Mouse (Mus musculus): ENCODE measurements around the gene Ss18l1. TPM values are rescaled to one million over a fixed set of nuclear protein-coding genes. Genes with fewer than 3 reads are reported as not detected.
A peak's percentile ranks its signal among the peaks of the same experiment; 100 is the strongest.

The Ss18l1 gene
- polyA plus RNA-seq, 1 experiment, result 0.07 TPM

- Histone ChIP-seq H3K4me1 (ENCODE audit: control insufficient read depth) (peaks cover 12% of the 10 kb centered on the region), H3K4me3 (replicated peaks) (no peak overlapping the region), H3K36me3 (ENCODE audit: control insufficient read depth) (peaks cover 3% of the 10 kb centered on the region; the same call in 1 of the 2 replicates), H3K9me3 (ENCODE audit: control insufficient read depth, low read length) (no peaks in the 10 kb centered on the region), H3K27me3 (ENCODE audit: control insufficient read depth) (peaks cover 16% of the 10 kb centered on the region)
- TF ChIP-seq GATA1 (IDR thresholded peaks at IDR 0.05; ENCODE audit: low read length), result no peak
These were observed 5.8 kb downstream of the Ss18l1 start for GRCm38 (mm10) chr2:180047980-180048635.

- H3K36me3 ChIP-seq (ENCODE audit: control insufficient read depth), result peaks cover 19% of the 10 kb centered on the region
- H3K27me3 ChIP-seq (ENCODE audit: control insufficient read depth), result no peaks in the 10 kb centered on the region
- TF ChIP-seq TAL1 (IDR thresholded peaks at IDR 0.05; ENCODE audit: low read length) (no peak), GATA1 (IDR thresholded peaks at IDR 0.05; ENCODE audit: low read length) (no peak)
- no peak overlapping the region for H3K4me3 ChIP-seq (replicated peaks)
- H3K4me1 ChIP-seq (ENCODE audit: control insufficient read depth), result no peaks in the 10 kb centered on the region; the same call in 1 of the 2 replicates
- no peaks in the 10 kb centered on the region for H3K9me3 ChIP-seq (ENCODE audit: control insufficient read depth, low read length)
These were observed 8.7 kb downstream of the Ss18l1 start for GRCm38 (mm10) chr2:180050986-180051385.

- Histone ChIP-seq H3K27me3 (ENCODE audit: control insufficient read depth) (no peaks in the 10 kb centered on the region), H3K36me3 (ENCODE audit: control insufficient read depth) (peaks cover 25% of the 10 kb centered on the region), H3K4me1 (ENCODE audit: control insufficient read depth) (no peaks in the 10 kb centered on the region; the same call in 1 of the 2 replicates), H3K4me3 (replicated peaks) (no peak overlapping the region), H3K9me3 (ENCODE audit: control insufficient read depth, low read length) (no peaks in the 10 kb centered on the region)
- TF ChIP-seq TAL1 (IDR thresholded peaks at IDR 0.05; ENCODE audit: low read length) (no peak), GATA1 (IDR thresholded peaks at IDR 0.05; ENCODE audit: low read length) (no peak)
These were observed 9.9 kb downstream of the Ss18l1 start for GRCm38 (mm10) chr2:180051986-180052733.

GRCm38 (mm10) chr2:180053001-180053400, 10.7 kb downstream of the Ss18l1 start:
- Histone ChIP-seq H3K4me3 (replicated peaks) (no peak overlapping the region), H3K27me3 (ENCODE audit: control insufficient read depth) (no peaks in the 10 kb centered on the region), H3K4me1 (ENCODE audit: control insufficient read depth) (no peaks in the 10 kb centered on the region; the same call in 1 of the 2 replicates), H3K9me3 (ENCODE audit: control insufficient read depth, low read length) (no peaks in the 10 kb centered on the region), H3K36me3 (ENCODE audit: control insufficient read depth) (peaks cover 32% of the 10 kb centered on the region)
- TF ChIP-seq TAL1 (IDR thresholded peaks at IDR 0.05; ENCODE audit: low read length) (no peak), GATA1 (IDR thresholded peaks at IDR 0.05; ENCODE audit: low read length) (no peak)

GRCm38 (mm10) chr2:180063338-180064131, 21.2 kb downstream of the Ss18l1 start:
- Histone ChIP-seq H3K27me3 (ENCODE audit: control insufficient read depth) (no peaks in the 10 kb centered on the region), H3K9me3 (ENCODE audit: control insufficient read depth, low read length) (no peaks in the 10 kb centered on the region), H3K36me3 (ENCODE audit: control insufficient read depth) (peaks cover 31% of the 10 kb centered on the region), H3K4me1 (ENCODE audit: control insufficient read depth) (no peaks in the 10 kb centered on the region; the same call in 1 of the 2 replicates), H3K4me3 (replicated peaks) (no peak overlapping the region)
- TF ChIP-seq GATA1 (IDR thresholded peaks at IDR 0.05; ENCODE audit: low read length) (no peak), TAL1 (IDR thresholded peaks at IDR 0.05; ENCODE audit: low read length) (no peak)

- no peaks in the 10 kb centered on the region for H3K27me3 ChIP-seq (ENCODE audit: control insufficient read depth)
- H3K4me3 ChIP-seq (replicated peaks), result peak overlapping the region; percentile 72
- no peaks in the 10 kb centered on the region for H3K9me3 ChIP-seq (ENCODE audit: control insufficient read depth, low read length)
- H3K4me1 ChIP-seq (ENCODE audit: control insufficient read depth), result peaks cover 24% of the 10 kb centered on the region
- H3K36me3 ChIP-seq (ENCODE audit: control insufficient read depth), result peaks cover 16% of the 10 kb centered on the region
- no peak for TF ChIP-seq TAL1 (IDR thresholded peaks at IDR 0.05; ENCODE audit: low read length)
- no peak for TF ChIP-seq GATA1 (IDR thresholded peaks at IDR 0.05; ENCODE audit: low read length)
These were observed 27.6 kb downstream of the Ss18l1 start for GRCm38 (mm10) chr2:180069770-180070480.

GRCm38 (mm10) chr2:180070481-180071453, 28.5 kb downstream of the Ss18l1 start, which contains the start of gene Mtg2:
Gene Mtg2 (plus strand): TSS chr2:180070588.
- Histone ChIP-seq H3K36me3 (ENCODE audit: control insufficient read depth) (peaks cover 16% of the 10 kb centered on the region), H3K27me3 (ENCODE audit: control insufficient read depth) (no peaks in the 10 kb centered on the region), H3K4me1 (ENCODE audit: control insufficient read depth) (peaks cover 24% of the 10 kb centered on the region), H3K4me3 (replicated peaks) (peak within 1 kb of the TSS; percentile 72), H3K9me3 (ENCODE audit: control insufficient read depth, low read length) (no peaks in the 10 kb centered on the region)
- no peak for TF ChIP-seq TAL1 (IDR thresholded peaks at IDR 0.05; ENCODE audit: low read length)
- no peak for TF ChIP-seq GATA1 (IDR thresholded peaks at IDR 0.05; ENCODE audit: low read length)
